Mouse (Mus musculus): Measurements from ENCODE around the gene Ddx31. TPM values are rescaled to one million over a fixed set of nuclear protein-coding genes. Genes with fewer than 3 reads are reported as not detected.

Gene Ddx31
- total and polyA plus RNA-seq, 3 experiments, result 20.9 to 26.0 TPM; not detected in 1

- Histone ChIP-seq H3K27me3 (ENCODE audit: control insufficient read depth in 1 of 2, insufficient read depth in 2 of 2, low read length in 2 of 2) (no peaks in the 10 kb centered on the region), H3K9me3 (replicated peaks; ENCODE audit: insufficient read depth, low read length) (no peaks in the 10 kb centered on the region), H3K27ac (ENCODE audit: control insufficient read depth, low read depth, low read length) (no peak overlapping the region), H3K36me3 (ENCODE audit: control insufficient read depth in 1 of 2, insufficient read depth in 2 of 2, low read length in 2 of 2) (no peaks in the 10 kb centered on the region), H3K4me3 (ENCODE audit: control insufficient read depth in 1 of 2, insufficient read depth in 1 of 2, low read depth in 2 of 2, low read length in 2 of 2) (no peak overlapping the region), H3K79me2 (ENCODE audit: control insufficient read depth, insufficient read depth, low read length, poor library complexity) (peaks cover 4% of the 10 kb centered on the region; the same call in 1 of the 2 replicates), H3K9ac (ENCODE audit: control insufficient read depth, low read depth, low read length, poor library complexity, severe bottlenecking) (no peak overlapping the region), H3K4me1 (ENCODE audit: control insufficient read depth in 1 of 2, insufficient read depth in 2 of 2, low read length in 2 of 2) (0 out of 4 replicates have a peak, but pooled peaks cover 0 to 4% of the 10 kb centered on the region in 2 experiments)
- DNase-seq (ENCODE audit: low read depth, low spot score), result no peak
- TF ChIP-seq NRF1 (IDR thresholded peaks at IDR 0.05; ENCODE audit: insufficient read depth, low read depth, low read length, poor library complexity, severe bottlenecking), result no peak
- TF ChIP-seq ZC3H11A (IDR thresholded peaks at IDR 0.05; ENCODE audit: low read depth, low read length), result no peak
- TF ChIP-seq USF1 (IDR thresholded peaks at IDR 0.05; ENCODE audit: low read depth, low read length), result no peak
- no peak for TF ChIP-seq SMC3 (IDR thresholded peaks at IDR 0.05; ENCODE audit: low read depth, low read length)
- no peak for TF ChIP-seq POLR2AphosphoS5 (IDR thresholded peaks at IDR 0.05; ENCODE audit: borderline replicate concordance, low read depth, low read length)
- TF ChIP-seq MAZ (IDR thresholded peaks at IDR 0.05; ENCODE audit: low read depth, low read length), result no peak
- no peak for TF ChIP-seq UBTF (IDR thresholded peaks at IDR 0.05; ENCODE audit: borderline replicate concordance, insufficient read depth, low read depth, low read length)
- no peak for TF ChIP-seq TCF12 (IDR thresholded peaks at IDR 0.05; ENCODE audit: low read depth, low read length)
- no peak for TF ChIP-seq MXI1 (IDR thresholded peaks at IDR 0.05; ENCODE audit: low read depth, low read length)
- TF ChIP-seq CTCF (IDR thresholded peaks at IDR 0.05 in 2 of 3, conservative IDR thresholded peaks at IDR 0.05 in 1 of 3; ENCODE audit: control insufficient read depth in 1 of 3, insufficient read depth in 1 of 3, low read depth in 2 of 3, low read length in 3 of 3, poor library complexity in 1 of 3, severe bottlenecking in 1 of 3), result no peak
- TF ChIP-seq HCFC1 (IDR thresholded peaks at IDR 0.05; ENCODE audit: low read depth, low read length), result no peak
- no peak for TF ChIP-seq POLR2AphosphoS2 (IDR thresholded peaks at IDR 0.05; ENCODE audit: low read length)
- TF ChIP-seq CHD2 (IDR thresholded peaks at IDR 0.05; ENCODE audit: low read length), result no peak
- no peak for TF ChIP-seq RCOR1 (IDR thresholded peaks at IDR 0.05; ENCODE audit: low read depth, low read length)
- no peak for TF ChIP-seq CHD1 (IDR thresholded peaks at IDR 0.05; ENCODE audit: low read depth, low read length)
- no peak for TF ChIP-seq MAX (IDR thresholded peaks at IDR 0.05; ENCODE audit: low read length)
- no peak for TF ChIP-seq RAD21 (IDR thresholded peaks at IDR 0.05; ENCODE audit: low read depth, low read length)
Measured at GRCm38 (mm10) chr2:28952981-28953380, 112.8 kb downstream of the Ddx31 start.

- Histone ChIP-seq H3K9me3 (replicated peaks; ENCODE audit: insufficient read depth, low read length) (no peaks in the 10 kb centered on the region), H3K79me2 (ENCODE audit: control insufficient read depth, insufficient read depth, low read length, poor library complexity) (peaks cover 4% of the 10 kb centered on the region; the same call in 1 of the 2 replicates), H3K4me1 (ENCODE audit: control insufficient read depth in 1 of 2, insufficient read depth in 2 of 2, low read length in 2 of 2) (0 out of 4 replicates have a peak, but pooled peaks cover 0 to 4% of the 10 kb centered on the region in 2 experiments), H3K27me3 (ENCODE audit: control insufficient read depth in 1 of 2, insufficient read depth in 2 of 2, low read length in 2 of 2) (no peaks in the 10 kb centered on the region), H3K9ac (ENCODE audit: control insufficient read depth, low read depth, low read length, poor library complexity, severe bottlenecking) (no peak overlapping the region), H3K36me3 (ENCODE audit: control insufficient read depth in 1 of 2, insufficient read depth in 2 of 2, low read length in 2 of 2) (no peaks in the 10 kb centered on the region), H3K4me3 (ENCODE audit: control insufficient read depth in 1 of 2, insufficient read depth in 1 of 2, low read depth in 2 of 2, low read length in 2 of 2) (no peak overlapping the region), H3K27ac (ENCODE audit: control insufficient read depth, low read depth, low read length) (no peak overlapping the region)
- TF ChIP-seq RAD21 (IDR thresholded peaks at IDR 0.05; ENCODE audit: low read depth, low read length) (no peak), ZC3H11A (IDR thresholded peaks at IDR 0.05; ENCODE audit: low read depth, low read length) (no peak), RCOR1 (IDR thresholded peaks at IDR 0.05; ENCODE audit: low read depth, low read length) (no peak), GATA1 (IDR thresholded peaks at IDR 0.05; ENCODE audit: low read depth, low read length) (no peak), USF2 (IDR thresholded peaks at IDR 0.05; ENCODE audit: borderline replicate concordance in 1 of 2, insufficient read depth in 1 of 2, low read depth in 1 of 2, low read length in 2 of 2) (no peak), UBTF (IDR thresholded peaks at IDR 0.05; ENCODE audit: borderline replicate concordance, insufficient read depth, low read depth, low read length) (no peak), CHD1 (IDR thresholded peaks at IDR 0.05; ENCODE audit: low read depth, low read length) (no peak), MAZ (IDR thresholded peaks at IDR 0.05; ENCODE audit: low read depth, low read length) (no peak), MYB (IDR thresholded peaks at IDR 0.05; ENCODE audit: low read depth, low read length) (no peak), NRF1 (IDR thresholded peaks at IDR 0.05; ENCODE audit: insufficient read depth, low read depth, low read length, poor library complexity, severe bottlenecking) (no peak), E2F4 (IDR thresholded peaks at IDR 0.05; ENCODE audit: borderline replicate concordance, low read depth, low read length) (no peak)
- DNase-seq (ENCODE audit: low read depth, low spot score), result no peak
Measured at GRCm38 (mm10) chr2:28954595-28954994, 114.4 kb downstream of the Ddx31 start.

Measured in MEL (cell line).